Mouse (Mus musculus): ENCODE measurements around the gene Tmco3.

DNA sequence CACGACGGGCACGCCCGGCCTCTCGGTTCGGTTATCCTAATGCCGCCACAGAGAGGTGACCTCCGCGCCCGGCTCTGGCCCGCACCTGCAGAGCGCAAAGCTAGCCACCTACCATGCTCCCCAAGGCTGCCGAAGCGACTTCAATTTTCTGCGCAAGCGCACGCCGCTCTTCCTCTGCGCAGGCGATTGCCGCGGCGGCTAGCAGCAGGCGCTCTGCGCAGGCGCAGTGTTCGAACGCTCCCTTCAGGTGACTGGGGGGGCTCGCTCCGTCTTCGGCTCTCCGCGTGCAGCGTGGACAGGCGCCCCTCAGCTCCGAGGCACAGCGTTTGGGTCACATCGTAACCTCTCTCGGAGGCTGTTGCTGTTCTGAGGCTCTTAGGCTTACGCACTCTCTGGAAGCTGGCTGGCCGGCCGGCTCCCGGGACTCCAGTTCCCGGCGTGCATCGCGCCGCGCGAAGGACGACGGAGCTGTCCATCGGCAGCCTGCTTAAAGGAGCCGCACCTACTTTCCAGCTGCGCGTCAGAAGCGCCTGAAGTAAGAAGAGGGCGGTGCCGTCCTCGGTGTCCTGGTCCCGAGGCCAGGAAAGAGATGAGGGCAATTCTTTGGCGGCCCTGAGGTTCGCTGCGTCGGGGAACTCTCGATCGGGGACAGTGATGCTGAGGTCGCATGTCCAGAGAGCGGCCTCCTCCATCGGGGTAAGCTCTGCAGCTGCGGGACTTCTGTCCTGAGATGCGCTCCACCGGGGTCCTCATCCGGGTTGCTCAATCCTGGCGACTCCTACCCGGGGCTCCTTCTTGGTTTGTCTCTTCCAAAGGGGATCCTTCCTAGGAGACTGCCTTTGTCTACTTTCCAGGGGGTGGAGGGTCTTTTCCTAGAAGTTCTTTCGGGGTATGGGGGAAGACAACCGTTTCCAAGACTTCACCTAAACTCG lies at the start of gene Tmco3, which contains the start of gene Dcun1d2:
- no peak for TF ChIP-seq EP300 (IDR thresholded peaks at IDR 0.05; ENCODE audit: low read depth)
- no peak; the same call in 1 of the 2 replicates for TF ChIP-seq CTCF (IDR thresholded peaks at IDR 0.05; ENCODE audit: low read depth)

All from liver, embryonic 14.5 days (tissue).